Mouse (Mus musculus) forebrain, embryonic 16.5 days (tissue): ENCODE results near the gene Rgr. TPM values are rescaled to one million over a fixed set of nuclear protein-coding genes. Genes with fewer than 3 reads are reported as not detected.

Experiments used
- polyA plus RNA-seq: library from polyadenylated mRNA; unstranded; fragments of >200 nt; fragmentation: Nextera tagmentation; extraction: Ambion mirVana; gene quantifications from 2 replicates; pipeline ENCODE4 v1.2.1, GENCODE M21; 2015

Rgr gene
- polyA plus RNA-seq, 1 experiment from 2014 or later: not detected

Other genes starting within 250 kb of the Rgr start
- gene Ccser2, start 80.2 kb downstream of the Rgr start, polyA plus RNA-seq: 94.7 and 97.2 TPM in 2 replicates
- gene Lrit1, start 5.9 kb upstream of the Rgr start, polyA plus RNA-seq: not detected in 2 replicates
- not detected in 2 replicates for gene Lrit2, start 19.0 kb upstream of the Rgr start, polyA plus RNA-seq
- 3.7 and 5.2 TPM in 2 replicates for gene Cdhr1, start 49.4 kb upstream of the Rgr start, polyA plus RNA-seq
- gene 2610528A11Rik, start 65.1 kb upstream of the Rgr start, polyA plus RNA-seq: 0.37 TPM in 1 of 2 replicates, not detected in the other
- gene Ghitm, start 86.3 kb upstream of the Rgr start, polyA plus RNA-seq: 188 and 221 TPM in 2 replicates